Mouse (Mus musculus) CD4-positive helper T cell, adult 2 months (primary cell): ENCODE data around the gene Ascc3.
A peak's percentile ranks its signal among the peaks of the same experiment; 100 is the strongest.

Experiments used
- DNase-seq: peaks from one replicate; pipeline ENCODE4 v3.0.0-alpha.2; 2012; ENCODE audit warnings: low read depth, missing footprints, low spot score

The Ascc3 gene

DNA sequence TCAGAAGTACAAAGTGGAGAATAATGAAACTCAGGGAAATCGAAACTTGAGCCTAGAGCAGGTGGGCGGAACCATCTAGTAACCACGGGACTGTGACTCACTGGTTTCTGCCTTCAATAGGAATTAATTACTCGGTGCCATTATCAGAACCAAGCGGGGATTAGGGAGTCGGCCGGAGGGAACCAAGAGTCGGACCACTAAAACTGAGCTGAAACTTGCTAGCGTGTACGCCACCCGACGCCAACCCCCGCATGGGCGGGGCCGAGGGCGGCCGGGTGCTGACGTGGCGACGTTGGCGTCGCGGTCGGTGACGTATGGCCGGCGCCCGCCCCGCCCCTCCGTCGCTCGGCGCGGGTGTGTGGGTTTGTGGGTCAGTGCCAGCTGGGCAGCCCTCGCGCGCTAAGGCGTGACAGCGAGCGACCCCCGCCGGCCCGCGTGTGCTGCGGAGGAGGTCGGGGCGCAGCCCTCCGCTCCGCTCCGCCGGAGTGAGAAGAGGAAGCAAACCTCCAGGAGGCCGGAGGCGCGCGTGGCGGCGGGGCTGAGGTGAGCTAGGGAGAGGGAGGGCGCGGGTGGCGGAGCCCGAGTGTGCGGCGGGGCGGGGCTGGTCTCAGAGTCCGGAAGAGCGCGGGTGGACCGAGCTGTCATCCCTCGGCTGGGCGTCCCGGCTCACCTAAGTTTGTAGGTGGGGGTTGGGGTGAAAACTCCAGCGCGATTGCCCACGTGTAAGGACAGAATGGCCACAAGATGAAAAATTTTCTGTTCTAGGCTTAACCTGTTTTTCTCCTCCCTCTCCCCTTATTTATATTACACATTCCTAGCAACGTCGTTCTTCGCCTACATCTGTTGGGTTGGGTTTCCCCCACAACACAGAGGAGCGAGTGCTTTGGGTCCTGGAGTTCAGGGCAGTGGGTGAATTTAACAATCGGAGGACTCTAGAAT lies at the start of gene Ascc3:
Ascc3 (plus strand) TSS at position 315 of the 939 bp plus-strand sequence.
- peak; percentile 94 for DNase-seq

DNA sequence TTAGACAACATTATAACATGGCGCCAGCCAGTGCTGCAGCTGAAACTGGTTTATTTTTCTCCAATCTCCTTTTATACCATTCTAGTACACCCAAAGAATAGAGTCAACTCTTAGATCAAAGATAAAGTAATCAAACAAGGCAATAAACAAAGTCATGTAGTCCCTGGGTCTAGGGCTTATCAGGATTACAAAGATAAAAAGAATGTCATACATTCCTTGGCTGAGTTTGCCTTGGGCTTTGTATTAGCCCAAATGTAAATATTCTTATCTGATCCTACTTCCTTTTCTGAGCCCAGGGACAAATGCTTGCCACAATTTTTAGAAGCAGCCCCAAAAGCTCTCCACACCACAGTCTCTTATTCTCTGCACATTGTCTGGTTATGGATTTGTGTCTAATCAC lies 7.7 kb upstream of the Ascc3 start:
- no peak for DNase-seq

DNA sequence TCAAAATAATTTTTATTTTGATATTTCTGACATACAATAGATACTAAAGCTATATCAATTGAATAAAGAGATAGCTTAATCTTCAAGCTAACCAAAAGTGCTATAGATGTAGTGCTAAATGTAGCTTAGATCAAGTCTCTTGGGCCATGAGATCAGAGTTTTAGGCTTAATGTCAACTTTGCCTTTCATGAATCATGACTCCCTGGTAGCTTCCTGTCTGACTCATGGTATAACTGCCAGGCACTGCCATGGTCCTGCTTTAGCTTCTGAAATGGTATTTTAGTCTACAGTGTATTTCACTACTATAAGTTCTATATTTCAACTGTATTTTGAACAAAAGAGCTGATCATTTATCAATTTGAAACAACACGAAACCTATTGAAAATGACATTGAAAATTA lies 5.9 kb upstream of the Ascc3 start:
- no peak for DNase-seq

DNA sequence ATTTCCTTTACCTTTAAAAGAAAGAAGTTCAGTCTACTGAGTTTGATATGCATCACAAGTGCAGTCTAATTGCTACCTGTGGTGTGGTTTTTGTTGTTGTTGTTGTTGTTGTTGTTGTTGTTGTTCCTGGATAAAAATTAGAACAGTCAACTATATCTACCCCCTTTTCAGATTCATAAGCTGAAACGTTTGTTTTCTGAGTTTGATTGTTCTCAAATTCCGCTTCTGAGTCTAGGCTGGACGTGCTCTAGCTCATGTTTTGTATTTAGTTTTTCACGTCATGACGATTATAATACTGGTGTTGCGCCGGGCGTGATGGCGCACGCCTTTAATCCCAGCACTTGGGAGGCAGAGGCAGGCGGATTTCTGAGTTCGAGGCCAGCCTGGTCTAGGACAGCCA lies 902 bp downstream of the Ascc3 start:
- no peak for DNase-seq

DNA sequence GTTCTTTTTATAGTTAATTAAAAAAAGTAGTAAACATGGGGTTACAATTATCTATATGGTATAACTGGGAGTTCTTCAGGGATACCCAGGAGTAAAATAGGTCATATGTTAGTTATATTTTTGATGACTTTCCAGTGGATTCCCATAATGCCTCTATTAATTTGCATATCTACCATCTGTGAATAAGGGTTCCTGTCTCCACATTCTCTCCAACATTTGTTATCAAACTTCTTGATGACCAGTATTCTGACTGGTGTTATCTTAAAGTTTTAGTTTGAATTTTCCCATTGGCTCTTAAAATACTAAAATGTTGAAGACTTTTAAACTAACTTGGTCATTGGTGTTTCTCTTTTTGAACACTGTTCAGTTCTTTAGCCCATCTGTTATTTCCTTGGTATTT lies 2.9 kb downstream of the Ascc3 start:
- DNase-seq: no peak

DNA sequence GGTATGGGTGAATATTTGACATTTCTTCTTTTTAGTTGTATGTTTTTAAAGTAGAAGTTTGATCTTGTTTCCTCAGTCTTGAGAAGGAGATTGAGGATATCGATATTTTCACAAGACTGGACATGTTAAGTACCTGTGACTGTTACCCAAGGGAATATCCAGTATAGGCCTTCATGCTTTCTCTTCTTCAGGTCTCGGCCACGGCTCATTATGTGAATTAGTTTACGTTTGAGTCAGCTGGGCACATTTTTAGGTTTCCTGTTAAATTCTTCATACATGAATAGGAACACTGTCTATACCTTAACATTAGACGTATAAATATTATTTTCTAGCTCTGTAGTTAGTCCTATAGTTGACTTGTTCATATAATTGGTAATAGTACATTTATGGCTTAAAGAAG lies 12.4 kb downstream of the Ascc3 start:
- DNase-seq: no peak

DNA sequence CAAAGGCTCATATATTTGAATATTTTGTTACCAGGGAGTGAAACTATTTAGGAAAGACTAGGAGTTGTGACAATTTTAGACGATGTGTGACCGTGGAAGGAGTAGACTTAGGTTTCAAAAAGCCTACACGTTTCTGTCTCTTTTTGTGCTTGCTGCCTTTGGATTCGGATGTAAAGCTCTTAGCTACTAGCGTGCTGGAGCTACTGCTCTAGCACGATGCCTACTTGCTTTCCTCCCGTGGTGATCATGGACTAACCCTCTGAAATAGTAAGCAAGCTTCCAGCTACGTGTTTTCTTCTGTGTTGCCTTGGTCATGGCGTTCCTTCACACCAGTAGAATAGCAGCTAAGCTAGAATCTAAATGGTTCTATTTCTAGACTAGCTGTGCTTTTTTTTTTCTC lies 21.4 kb downstream of the Ascc3 start:
- no peak for DNase-seq

DNA sequence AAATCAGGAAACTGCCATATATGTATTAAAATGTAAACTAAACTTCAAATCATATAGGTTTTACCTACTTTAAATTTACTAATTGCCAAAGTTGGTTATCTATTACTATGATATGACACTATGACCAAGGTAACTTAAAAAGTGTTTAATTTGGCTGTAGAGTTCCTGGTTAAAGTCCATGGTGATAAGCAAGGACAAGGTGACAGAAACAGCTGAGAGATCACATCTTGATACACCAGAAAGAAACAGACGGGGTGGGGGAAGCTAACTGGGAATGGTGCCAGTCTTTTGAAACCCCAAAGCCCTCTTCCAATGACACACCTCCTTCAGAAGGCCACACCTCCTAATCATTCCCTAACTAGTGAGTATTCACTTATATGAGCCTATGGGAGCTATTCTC lies 33.4 kb downstream of the Ascc3 start:
- no peak for DNase-seq

DNA sequence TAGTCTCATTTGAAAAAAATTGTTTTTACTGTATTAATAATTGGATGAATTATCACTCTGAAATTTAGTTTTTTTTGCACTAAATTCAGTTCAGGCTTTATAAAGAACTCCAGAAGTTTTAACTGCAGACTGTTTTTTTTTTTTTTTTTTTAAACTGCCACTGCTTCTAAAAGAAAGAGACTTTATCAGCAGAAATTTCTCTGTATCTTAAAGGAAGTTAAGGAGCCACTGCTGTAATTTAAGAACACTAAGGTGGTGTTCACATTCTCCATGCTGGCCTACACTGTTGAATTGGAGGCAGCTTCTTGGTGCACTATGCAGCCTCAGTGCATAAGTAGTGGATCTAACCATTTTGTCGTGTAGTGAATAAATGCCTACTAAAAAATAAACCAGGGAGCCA lies 47.1 kb downstream of the Ascc3 start:
- DNase-seq: no peak

DNA sequence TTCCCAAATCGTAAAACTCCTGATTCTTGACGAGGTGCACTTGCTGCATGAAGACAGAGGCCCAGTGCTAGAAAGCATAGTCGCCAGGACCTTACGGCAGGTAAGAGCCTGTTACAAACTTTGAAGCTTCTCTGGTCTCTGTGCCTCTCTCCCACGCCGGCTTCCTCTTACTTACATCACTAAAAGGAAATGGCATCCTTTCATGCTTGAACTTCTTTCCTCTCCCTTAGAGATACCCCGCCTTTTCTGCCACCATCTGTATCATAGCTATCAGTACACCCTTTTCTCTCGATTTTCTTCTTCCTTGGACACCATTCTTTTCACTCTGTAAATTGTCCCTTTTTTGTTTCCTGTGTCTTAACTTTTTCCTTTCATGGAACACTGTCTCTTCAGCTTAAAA lies 58.1 kb downstream of the Ascc3 start:
- peak; percentile 40 for DNase-seq

DNA sequence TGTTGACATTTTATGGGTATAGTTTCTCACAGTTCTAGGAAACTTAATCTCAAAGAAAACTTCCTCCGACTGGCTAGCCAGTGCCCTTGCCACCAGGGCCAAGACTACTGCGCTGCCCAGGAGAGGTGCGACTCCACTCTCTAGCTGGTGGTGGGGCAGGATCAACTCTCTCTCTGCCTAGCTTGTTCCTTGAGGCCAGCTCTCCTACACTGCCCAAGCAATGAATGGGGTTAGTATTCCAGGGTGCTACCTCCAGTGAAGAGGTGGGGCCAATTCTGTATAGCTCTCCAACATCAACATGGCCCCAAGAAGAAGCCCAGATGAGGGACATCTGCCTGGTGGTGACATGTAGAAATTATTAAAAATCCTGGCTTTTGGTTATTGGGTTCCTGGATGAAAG lies 61.1 kb downstream of the Ascc3 start:
- no peak for DNase-seq

DNA sequence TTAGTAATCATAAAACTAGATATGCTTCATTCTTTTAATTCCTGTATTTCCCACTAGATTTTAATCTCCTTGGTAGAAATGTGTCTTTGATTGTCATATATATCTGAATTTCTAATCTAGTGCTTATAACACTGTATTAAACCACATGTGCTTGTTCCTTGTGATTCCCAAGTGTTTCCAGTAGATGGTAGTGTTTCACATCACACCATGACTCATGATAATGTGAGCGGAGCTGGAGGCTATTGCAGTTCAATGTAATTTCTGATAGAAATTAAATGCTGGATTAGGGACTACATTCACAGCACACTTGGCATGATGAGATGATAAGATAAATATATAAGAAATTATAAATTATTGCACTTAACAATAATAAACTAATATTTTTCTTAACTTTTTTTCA lies 64.9 kb downstream of the Ascc3 start:
- peak; percentile 4 for DNase-seq

DNA sequence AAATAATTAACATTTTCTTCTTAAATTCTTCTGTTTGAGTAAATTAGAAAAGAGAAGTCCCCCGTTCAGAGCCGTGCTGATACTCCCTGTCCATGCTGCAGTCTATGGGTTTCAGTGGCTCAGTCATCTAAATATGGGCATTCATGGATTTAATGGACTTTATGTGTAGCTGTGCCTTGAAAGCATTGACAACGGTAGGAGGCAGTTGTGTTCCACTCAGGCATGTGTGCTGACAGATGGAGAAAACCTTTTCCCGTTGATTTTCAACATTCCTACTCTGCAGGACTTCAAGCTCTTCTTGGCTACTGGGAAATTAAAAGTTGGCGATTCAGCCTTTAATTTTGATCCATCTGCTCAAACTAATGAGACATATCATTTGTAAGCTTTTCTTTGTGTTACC lies 79.0 kb downstream of the Ascc3 start:
- DNase-seq: no peak

DNA sequence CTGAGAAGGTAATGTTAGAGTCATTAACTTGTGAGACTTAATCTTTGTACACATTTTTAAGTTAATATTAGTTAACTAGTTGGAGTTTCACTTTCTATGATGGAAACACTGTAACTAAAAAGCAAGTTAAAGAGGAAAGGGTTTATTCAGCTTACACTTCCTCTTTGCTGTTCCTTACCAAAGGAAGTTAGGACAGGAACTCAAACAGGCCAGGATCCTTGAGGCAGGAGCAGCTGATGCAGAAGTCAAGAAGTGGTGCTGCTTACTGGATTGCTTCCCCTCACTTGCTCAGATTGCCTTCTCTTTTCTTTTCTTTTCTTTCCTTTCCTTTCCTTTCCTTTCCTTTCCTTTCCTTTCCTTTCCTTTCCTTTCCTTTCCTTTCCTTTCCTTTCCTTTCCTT lies 97.9 kb downstream of the Ascc3 start:
- DNase-seq: no peak

DNA sequence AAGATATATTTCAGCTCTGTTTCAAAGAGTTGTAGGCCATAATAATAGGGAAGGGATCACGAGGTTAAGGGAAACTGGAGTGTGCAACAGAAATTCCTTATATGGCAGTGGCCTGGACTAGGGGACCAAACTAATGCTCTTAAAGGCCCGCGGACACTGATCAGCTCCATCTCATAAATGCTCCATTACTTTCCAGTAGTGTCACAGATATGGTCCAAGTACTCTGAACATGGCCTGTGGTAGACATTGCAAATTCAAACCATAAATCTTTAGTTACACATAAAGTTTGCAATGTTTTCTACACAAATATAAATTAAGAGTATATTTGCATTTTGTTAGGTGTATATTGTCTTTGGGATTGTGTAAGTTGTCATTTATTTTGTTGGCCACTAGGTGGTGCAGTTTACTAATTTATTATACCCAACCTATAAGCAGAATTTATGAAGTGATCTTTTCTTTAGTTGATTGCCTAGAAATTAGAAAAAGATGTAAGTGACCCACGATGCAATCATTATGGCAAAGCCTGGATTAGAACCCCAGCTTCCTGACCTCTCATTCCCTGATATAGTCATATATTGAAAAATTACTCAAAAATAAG lies 106.5 kb downstream of the Ascc3 start:
- DNase-seq: peak; percentile 43

DNA sequence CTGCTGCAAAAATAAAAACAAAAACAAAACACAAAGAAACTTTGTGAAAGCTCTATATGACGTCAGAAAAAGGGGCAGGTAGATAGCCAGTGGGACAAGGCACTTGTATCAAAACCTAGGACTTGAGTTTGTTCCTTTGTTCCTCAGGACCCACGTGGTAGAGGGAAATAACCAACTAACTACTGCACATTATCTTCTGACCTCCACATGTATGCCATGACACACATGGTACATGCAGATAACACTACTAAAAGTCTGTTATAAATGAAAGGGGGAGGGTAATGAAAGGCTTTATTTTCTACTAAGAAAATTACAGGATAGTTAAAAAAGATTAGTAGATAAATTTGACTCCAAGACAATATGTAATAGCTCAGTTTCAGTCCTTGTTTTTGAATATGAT lies 109.3 kb downstream of the Ascc3 start:
- DNase-seq: no peak

DNA sequence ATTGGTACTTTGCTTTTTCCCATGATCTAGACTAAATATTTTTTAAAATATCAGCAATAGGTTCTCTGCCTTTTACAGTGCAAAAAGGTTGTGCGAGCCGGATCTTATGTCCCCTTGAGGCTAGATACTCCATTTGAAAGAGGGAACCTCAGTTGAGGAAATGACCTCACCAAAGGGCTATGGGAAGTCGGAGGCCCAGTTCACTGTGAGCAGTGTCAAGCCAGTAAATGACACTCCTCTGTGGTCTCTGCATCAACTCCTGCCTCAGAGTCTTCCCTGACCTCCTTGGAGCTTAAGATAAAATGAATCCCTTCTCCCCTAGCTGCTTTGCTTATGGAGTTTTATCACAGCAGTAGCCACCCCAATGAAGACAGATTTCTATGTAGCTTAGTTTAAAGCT lies 109.9 kb downstream of the Ascc3 start:
- DNase-seq: no peak

DNA sequence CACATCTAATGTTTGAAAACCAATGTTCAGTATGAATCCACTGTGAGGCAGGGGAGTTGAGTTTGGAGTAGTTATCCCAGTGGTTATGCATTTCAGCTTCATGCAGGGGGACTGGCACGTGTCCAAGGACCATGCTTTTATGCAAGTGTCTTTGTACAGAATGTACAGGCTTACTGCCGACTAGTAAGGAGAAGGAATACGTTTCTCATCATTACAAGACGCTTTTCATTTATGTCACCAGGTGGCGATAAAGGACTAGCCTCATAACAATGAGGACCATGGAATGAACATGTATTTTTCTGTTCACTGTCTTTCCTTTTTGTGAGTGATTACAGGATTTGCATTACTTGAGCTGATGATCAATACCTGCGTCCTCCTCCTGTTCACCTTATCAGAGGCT lies 111.7 kb downstream of the Ascc3 start:
- peak; percentile 46 for DNase-seq

DNA sequence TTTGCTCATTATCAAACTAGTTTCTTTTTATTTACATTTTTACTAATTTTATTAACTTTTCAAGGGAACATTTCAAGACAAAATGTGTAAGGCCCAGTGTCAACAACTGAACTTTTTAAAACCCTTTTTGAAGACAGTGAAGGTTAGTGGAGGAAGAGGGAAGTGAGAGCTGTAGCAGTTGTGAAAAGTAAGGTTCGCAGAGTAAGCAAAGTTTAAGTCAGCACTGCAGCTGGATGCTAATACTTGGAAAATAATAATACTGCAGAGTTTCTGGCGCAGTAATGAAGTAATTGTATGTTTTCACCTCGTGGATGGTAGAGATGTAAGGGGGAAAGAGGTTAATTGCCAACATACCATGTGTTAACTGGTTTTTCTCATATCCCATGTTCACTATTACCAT lies 112.4 kb downstream of the Ascc3 start:
- no peak for DNase-seq

DNA sequence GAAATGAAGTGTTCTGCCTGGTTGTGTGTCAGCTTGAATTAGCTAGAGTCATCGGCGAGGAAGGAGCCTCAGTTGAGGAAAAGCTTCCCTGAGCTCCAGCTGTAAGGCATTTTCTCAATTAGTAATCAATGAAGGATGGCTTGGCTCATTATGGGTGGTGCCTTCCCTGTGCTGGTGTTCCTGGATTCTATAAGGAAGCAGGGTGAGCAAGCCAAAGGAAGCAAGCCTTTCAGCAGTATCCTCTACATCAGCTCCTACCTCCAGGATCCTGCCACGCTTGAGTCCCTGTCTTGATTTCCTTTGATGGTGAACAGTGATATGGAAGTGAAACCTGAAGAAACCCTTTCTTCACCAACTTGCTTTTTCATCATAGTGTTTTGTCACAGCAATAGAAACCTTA lies 118.8 kb downstream of the Ascc3 start:
- DNase-seq: no peak

DNA sequence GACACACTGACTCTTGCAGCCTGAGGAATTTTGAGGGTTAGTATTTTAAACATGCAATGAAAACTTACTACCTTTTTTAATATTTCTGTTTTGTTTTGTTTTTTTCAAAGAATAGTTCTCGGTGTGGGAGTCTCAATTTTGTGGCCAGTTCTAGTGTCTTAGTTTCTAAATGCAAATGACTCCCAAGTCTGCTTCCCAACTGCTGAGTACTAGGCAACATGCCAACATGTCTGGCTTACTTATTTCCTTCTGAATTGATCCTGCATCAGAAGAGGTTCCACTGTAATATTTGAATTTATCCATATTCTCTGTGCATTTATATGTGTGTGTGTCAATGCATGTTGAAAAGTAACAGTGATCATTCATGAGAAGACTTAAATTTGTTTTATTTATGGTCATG lies 119.3 kb downstream of the Ascc3 start:
- no peak for DNase-seq

DNA sequence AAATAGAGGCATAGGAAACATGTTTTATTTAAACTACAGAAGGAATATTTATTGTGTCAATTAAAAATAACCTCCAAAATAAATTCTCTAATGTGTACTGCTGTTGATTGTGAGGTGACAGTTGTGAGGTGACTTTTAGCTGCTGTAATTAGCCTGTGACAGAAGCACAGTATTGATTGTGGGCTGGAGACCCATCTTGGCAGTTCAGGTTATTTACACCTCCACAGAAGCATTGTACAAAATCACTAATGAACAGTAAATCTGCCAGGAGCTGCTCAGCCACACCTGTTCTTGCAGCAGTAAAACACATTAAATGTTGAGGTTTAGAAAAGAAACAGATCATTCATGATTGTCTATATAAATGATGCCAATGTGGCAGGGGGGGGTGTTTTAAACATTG lies 141.0 kb downstream of the Ascc3 start:
- no peak for DNase-seq

DNA sequence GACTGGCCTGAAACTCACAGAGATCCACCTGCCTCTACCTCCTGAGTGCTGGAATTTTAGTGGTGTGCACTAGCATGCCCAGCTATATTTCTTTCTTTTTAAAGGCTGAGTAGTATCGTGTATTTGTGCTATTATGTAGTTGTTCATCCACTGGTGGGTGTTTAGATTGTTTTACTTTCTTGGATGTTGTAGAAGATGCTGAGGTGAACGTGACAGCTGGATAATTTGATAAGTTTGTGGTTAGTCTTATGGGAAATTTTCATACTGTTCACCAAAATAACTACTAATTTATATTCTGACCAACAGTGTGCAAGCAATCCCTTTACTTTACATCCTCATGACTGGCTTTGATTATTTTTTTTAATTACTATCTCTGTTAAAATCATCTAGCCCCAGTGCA lies 169.6 kb downstream of the Ascc3 start:
- DNase-seq: no peak
